Mouse (Mus musculus) mature B cell (primary cell): ENCODE data around the gene Sdf2l1.

Source experiments
- in situ Hi-C: fragments of 300-500 bp; cut with MboI; formaldehyde crosslinking; loops from 2 replicates; pipeline ENCODE4 v1.14.3; 2019

The Sdf2l1 gene

DNA sequence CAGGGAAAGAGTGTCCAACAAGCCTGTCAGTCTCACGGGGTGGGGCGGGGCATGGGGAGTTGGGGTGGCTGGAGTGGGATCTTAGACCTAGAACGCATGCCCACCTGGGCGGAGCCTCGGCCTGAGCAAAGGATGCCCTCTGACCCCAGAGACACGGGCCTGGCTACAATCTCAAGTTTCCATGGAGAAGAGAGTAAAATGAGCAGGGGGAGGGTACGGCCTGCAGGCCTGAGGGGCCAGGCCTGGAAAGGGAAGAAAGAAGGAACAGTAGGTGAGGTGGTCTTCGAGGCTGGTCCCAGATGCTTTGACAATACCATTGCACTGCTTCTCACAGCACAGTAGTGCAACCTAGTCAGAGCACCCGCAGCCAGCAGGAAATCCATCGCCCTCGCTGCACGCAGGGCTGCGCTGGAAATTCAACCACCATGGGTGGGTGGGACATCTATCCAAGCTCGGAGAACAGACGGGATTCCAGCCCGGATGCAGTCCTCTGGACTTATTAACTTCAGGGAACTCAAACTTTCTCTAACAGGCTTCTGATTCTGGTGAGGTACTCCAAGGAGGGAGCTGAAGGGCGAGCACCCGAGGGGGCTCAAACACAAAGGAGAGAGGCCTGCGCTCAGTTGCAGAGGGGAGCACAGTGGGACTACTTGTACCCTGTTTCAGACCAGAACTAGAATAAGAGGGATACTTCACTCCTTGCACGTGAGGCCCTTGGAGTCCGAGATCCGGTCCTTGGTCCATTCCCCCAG is 7.9 kb downstream of the Sdf2l1 start:
- in situ Hi-C loops: no loop called here

DNA sequence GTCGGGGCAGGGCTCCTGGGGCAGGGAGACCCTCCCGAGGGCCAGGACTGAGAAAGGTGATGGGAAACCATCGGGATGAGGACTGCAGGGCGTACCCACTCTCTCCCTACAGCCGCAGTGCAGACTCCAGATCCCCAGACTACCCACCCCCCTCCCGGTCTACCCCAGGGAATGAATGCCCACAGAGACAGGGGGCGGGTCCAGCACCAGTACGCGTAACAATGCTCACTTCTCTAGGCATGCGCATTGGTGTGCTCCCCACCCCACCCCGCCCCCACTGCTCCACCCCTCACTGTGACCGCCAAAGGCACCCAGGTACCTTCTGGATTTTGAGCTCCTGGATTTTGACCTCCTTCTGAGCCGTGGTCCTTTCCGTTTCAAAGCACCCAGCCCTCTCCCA is 10.6 kb downstream of the Sdf2l1 start:
- in situ Hi-C loops: no loop called here

DNA sequence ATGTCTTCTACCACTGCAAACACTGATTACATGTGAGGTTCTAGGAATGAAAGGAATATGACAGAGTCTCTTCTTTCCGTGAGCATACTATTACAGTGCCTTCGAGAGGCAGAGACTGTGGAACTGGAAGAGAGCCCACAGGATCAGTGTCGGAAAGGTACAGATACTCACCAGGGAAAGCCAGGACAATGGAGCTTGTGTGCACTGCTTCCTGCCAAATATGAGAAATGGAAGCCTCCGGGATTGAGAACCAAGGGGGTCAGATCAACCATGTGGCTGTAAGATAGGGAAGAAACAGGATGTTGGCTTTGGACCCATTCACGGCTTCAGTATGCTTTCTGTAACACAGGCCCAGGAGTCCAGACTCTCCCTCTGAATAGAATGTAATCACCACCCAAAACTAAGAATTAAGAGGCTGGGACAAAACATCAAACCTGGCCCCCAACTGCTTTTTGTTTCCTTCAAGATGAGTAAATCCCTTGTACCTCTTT is 14.8 kb downstream of the Sdf2l1 start:
- in situ Hi-C loops: no loop called here

DNA sequence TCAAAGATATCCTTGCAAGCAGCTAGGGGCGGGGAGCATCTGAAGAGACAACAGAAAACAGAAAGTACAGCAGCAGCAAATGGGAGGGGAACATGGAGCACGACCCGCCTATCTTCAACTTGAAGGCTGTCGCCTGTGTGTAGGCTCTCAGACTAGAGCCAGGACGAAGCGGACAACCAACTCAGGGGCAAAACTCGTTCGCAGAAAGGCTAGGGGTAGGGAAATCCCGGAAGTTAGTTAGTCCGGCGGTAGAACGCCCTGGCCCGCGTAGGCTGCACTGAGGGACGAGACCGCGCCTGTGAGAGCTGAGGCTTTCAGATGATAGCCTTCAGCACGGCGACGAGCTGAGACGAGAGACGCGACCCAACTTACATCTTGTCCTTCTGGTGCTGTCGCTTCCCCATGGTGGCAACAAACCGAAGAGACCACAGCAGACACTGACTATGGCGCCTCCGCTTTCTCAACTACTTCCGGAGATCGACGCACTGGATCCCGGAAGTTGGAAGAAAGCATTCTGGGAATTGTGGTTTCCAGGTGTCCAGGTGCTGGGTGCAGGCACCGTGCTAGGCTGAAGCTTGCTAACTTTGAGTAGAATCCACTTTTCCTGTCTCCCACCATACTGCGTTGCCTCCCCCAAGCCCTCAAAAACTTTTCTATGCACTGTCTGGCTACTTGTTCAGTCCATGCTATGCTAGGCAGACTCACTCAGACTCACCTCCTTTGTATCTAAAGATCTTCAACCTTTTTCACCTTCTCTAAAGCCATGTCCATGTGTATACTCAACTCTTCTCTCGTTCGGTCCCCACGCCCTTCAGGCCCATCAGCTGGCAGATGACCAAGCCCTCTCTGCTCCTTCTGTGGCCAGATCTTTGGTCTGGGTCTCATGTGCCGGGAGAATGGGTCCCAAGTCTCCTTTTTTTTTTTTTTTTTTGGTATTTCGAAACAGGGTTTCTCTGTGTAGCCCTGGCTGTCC is 21.1 kb downstream of the Sdf2l1 start, which contains the start of gene Ppil2:
TSS of gene Ppil2 (minus strand) at position 487 of the 973 bp plus-strand sequence.
- in situ Hi-C loops: no loop called here

DNA sequence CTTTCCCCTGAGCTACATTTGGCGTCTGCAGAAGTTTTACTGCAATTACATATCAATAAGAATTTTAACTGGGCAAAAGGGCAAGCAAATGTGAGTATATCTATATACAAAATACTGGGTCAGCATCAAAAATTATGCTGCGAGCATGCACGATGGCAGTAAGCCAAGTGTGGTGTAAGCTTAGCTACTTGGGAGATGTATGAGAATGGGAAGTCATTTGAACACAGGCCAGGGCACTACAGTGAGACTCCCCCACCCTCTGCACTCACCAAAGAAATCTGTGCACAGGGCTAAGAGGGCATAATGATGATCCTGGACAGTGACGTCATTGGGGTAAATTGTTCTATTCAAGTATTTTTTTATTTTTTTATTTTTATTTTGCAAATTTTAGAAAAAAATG is 27.6 kb downstream of the Sdf2l1 start:
- in situ Hi-C loops: no loop called here

DNA sequence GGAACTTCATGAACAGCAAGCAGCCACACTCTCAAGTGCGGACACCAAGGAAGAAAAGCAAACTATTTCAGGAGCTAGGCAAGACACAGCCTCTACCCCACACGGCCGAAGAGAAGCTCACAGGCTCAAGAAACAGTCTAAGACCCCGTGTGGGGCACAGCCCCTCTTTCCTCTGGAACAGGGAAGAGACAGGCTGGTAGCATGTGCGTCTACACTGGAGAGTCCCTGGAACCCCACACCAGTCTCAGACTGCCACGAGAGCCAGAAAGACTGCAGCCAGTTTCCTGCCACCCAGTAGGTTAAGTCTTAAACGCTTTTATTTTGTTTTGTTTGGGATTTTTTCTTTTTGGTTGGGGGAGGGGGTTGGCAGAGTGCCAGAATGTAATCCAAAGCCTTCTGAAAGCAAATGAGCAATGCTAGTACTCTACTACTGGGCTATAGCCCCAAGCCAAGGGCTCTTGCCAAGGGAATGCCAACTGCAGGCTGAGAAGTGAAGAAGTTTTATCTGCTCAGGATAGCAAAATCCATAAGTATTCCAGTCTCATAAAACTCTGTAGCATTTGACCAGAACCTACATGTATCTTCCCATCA is 29.5 kb downstream of the Sdf2l1 start:
- in situ Hi-C loops: no loop called here

DNA sequence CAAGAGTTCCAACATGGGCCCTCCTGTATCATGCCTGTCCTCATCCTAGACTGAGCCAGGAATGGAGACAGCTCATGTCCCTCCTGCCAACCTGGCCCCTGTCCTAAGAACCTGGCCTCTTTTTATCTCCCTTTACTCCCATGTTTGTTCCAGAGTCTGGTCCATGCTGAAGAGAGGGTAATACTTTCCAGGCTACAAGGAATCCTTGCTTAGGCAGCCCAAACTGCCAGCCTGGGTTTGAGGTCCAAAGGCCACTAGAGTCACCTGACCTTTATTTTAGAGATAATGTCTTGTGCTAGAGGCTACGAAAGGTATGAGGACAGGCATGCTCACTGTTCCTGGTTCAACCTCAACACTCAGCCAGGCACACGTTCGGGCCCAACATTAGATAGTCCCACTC is 35.2 kb downstream of the Sdf2l1 start:
- in situ Hi-C loops: no loop called here

DNA sequence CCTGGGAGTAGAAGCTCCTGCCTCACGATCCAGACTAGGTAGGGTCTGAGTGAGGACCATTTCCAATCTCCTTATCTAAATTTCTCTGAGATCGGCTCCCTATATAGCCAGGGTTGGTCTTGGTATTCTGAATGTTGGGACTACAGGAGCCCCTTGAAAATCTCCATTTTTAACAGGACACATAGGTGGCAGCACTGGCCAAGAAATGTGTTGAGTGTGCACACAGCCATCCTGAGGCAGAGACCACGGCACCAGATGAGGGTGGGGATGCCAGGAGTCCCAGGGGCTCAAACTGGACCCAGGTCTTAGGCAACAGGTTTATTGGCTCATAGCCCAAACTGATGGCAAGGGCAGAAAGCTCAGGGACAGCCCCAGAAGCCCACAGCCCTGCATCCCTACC is 43.8 kb downstream of the Sdf2l1 start:
- in situ Hi-C loops: no loop called here

DNA sequence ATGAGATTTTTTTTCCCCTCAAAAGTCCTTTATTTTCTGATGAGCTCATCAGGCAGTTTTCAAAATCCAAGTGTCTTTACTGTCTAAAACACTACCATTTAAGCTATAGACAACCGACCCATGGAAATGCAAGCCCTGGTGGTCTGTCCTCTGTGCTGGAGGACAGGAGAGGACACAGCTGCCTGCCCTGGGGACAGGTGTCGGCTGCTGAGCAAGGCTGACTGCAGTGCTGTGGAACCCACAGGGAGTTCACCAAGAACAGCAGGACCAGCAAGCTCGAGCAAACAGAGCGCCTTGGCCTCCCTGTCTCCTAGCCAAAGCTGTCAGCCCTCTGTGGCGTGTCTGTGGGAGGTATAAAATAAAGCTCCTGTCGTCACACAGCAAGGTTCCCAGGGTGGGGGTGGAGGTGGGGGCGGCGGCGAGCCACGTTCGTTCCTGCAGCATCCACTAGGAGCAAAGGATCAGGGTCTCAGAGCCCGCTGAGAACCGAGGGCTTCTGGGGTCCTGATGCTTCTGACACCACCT is 45.5 kb downstream of the Sdf2l1 start:
- in situ Hi-C loops: no loop called here

DNA sequence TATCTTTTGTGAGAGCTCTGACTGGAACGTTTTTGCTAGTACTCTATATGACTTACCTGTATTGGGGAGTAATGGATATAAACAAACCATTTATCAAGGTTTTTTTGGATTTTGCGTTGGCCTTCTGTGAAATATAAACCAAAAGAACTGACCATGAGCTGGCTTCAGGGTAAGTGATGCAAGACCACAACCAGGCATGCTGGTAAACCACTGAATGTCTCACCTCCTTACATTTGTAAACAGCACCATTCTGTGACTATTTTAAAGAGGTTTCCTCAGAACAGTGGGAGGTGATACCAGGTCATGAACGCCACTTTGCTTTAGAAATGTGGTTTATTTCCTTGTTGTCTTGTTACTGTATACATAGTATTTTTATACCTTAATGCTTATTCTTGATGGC is 45.9 kb downstream of the Sdf2l1 start:
- in situ Hi-C loops: no loop called here

DNA sequence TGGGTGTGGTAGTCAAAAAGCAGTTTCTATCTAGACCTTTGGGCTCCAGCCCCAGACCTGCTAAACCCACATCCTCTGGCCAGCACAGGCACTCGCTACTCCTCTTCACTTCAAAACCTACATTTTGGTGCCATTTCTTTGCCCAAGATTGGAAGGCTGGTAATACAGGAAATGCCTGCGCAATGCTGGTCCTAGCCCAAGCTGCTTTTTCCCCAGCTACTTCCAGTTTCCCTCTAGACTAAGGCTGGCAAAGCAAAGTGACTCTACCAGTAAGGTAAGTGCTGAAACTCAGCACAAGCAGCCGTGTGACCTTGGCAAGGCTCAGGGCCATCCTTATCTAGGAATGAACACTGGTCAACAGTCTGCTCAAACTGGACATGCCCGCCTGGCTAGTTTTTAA is 46.5 kb downstream of the Sdf2l1 start:
- in situ Hi-C loops: no loop called here

DNA sequence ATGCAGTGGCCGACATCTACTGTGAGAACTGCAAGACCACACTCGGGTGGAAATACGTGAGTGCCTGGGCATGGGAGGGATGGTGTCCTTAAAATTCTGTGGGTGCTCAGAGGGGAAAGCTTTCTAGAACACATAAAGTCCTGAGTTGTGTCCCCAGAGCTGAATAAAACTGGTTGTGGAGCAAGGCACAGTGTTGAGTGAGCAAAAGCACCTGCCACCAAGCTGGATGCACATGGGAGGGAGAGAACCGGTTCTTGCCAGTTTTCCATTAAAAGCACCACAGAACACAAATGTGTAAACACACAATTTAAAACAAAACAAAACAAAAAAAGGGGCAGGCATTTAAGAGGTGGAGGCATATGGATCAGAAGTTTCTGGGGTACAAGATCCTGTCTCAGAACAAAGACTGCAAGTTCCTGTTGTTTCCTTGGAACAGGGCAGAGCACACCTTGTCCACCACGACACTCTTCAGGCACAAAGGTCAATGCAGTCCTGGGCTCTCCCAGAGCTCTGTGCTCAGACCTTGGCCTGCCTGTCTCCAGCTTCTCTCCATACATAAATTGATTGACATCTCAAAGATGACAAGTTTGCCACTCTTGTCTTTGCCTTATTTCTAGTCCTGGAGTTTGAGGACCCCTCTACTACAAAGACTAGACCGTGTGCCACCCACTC is 49.9 kb downstream of the Sdf2l1 start:
- in situ Hi-C loops: no loop called here
